Mouse (Mus musculus): ENCODE data around the gene Pds5b. TPM values are rescaled to one million over a fixed set of nuclear protein-coding genes. Genes with fewer than 3 reads are reported as not detected.
A peak's percentile ranks its signal among the peaks of the same experiment; 100 is the strongest.
"Not testable (repeated sequence)": the region's sequence is repeated elsewhere in the genome, so short reads cannot be mapped to it uniquely, and the experiment has no call there.

The Pds5b gene
- total RNA-seq, 2 experiments from 2014 or later, result 77.6 to 79.3 TPM

DNA sequence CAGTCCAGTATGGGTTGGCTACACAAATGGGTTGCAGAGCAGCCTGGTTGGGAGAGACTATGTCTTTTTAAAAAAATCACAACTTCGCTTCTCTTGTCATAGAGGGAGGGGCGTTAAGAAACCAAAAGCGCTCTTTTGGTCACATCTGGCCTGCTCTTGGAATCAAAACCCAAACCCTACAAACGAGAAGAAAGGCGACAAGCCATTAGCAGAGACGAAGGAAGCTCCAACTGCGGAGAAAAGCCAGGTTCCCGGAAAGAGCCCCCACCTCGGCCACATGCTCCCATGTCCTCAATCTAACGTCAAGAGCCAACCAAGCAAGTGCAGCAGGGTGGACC lies 8.8 kb upstream of the Pds5b start:
- DNase-seq (ENCODE audit: extremely low spot score in 1 of 2, low spot score in 2 of 2), result no peak
- intact Hi-C loops (cut with DNase I), result loop anchor here (1.0 to 10.0 kb wide), 5 partner anchors 70 to 704 kb away; partner anchors contain the start of gene Brca2
- no peak for TF ChIP-seq CTCF (IDR thresholded peaks at IDR 0.05)

GRCm38 (mm10) chr5:150665132-150665954 lies 8.2 kb upstream of the Pds5b start:
- H3K27ac ChIP-seq, result peak overlapping the region; percentile 92
- DNase-seq (ENCODE audit: extremely low spot score in 1 of 2, low spot score in 2 of 2), result peak; percentile 93 to 95
- TF ChIP-seq CTCF (IDR thresholded peaks at IDR 0.05), result peak; percentile 86
- intact Hi-C loops (cut with DNase I), result loop anchor here (1.0 to 10.0 kb wide), 5 partner anchors 71 to 703 kb away; partner anchors contain the start of gene Brca2
- H3K4me3 ChIP-seq, result peak overlapping the region; percentile 94

More for the DNA sequence above, 8.8 kb upstream of the Pds5b start:
- Histone ChIP-seq H3K4me3 (peak overlapping the region; percentile 94), H3K27ac (peak overlapping the region; percentile 92)

GRCm38 (mm10) chr5:150666133-150666739 lies 7.3 kb upstream of the Pds5b start, which contains the start of gene N4bp2l2:
TSS of gene N4bp2l2 (minus strand) at chr5:150666183.
- intact Hi-C loops (cut with DNase I), result loop anchor here (5.0 to 10.0 kb wide), 2 partner anchors 221 to 499 kb away; no protein-coding TSS in a partner anchor
- not testable (repeated sequence) for DNase-seq (ENCODE audit: extremely low spot score in 1 of 2, low spot score in 2 of 2)
- Histone ChIP-seq H3K4me3 (peak within 1 kb of the TSS; percentile 94), H3K27ac (peak within 1 kb of the TSS; percentile 92)

DNA sequence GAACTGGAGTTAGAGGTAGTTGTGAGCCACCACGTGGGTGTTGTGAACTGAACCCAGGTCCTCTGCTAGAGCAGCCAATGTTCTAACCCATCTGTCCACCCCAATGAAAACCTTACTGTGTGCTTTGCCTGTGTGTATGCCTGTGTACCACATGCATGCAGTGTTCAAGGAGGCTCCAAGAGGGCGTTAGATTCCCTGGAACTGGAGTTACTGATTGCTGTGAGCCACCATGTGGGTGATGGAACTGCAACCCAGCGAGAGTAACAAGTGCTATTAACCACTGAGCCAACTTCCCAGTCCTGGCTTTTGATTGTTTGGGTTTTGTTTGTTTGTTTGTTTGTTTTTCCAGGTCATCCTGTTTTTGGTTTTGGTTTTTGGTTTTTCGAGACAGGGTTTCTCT lies 4.8 kb upstream of the Pds5b start:
- Histone ChIP-seq H3K27ac (no peak overlapping the region), H3K4me3 (no peak overlapping the region)
- DNase-seq (ENCODE audit: extremely low spot score in 1 of 2, low spot score in 2 of 2), result no peak
- intact Hi-C loops (cut with DNase I), result loop anchor here (5.0 to 10.0 kb wide), 2 partner anchors 224 to 501 kb away; no protein-coding TSS in a partner anchor
- no peak for TF ChIP-seq CTCF (IDR thresholded peaks at IDR 0.05)

GRCm38 (mm10) chr5:150672343-150672742 lies 1.2 kb upstream of the Pds5b start:
- TF ChIP-seq CTCF (IDR thresholded peaks at IDR 0.05), result no peak
- Histone ChIP-seq H3K27ac (no peak overlapping the region), H3K4me3 (no peak overlapping the region)
- no peak for DNase-seq (ENCODE audit: extremely low spot score in 1 of 2, low spot score in 2 of 2)
- intact Hi-C loops (cut with DNase I), result loop anchor here (5.0 to 10.0 kb wide), 3 partner anchors 45 to 442 kb away; no protein-coding TSS in a partner anchor

- Histone ChIP-seq H3K27ac (peak overlapping the region; percentile 90), H3K4me3 (peak overlapping the region; percentile 71)
- peak; percentile 18 to 20 for DNase-seq (ENCODE audit: extremely low spot score in 1 of 2, low spot score in 2 of 2)
- intact Hi-C loops (cut with DNase I), result loop anchor here (1.0 to 10.0 kb wide), 5 partner anchors 28 to 694 kb away; no protein-coding TSS in a partner anchor
- TF ChIP-seq CTCF (IDR thresholded peaks at IDR 0.05), result no peak
Observed at GRCm38 (mm10) chr5:150673880-150674621, 512 bp downstream of the Pds5b start.

GRCm38 (mm10) chr5:150674866-150675265 lies 1.3 kb downstream of the Pds5b start:
- TF ChIP-seq CTCF (IDR thresholded peaks at IDR 0.05), result no peak
- no peak overlapping the region for H3K27ac ChIP-seq
- intact Hi-C loops (cut with DNase I), result loop anchor here (5.0 to 10.0 kb wide), 3 partner anchors 42 to 440 kb away; no protein-coding TSS in a partner anchor
- peak overlapping the region; percentile 71 for H3K4me3 ChIP-seq
- DNase-seq (ENCODE audit: extremely low spot score in 1 of 2, low spot score in 2 of 2), result no peak

DNA sequence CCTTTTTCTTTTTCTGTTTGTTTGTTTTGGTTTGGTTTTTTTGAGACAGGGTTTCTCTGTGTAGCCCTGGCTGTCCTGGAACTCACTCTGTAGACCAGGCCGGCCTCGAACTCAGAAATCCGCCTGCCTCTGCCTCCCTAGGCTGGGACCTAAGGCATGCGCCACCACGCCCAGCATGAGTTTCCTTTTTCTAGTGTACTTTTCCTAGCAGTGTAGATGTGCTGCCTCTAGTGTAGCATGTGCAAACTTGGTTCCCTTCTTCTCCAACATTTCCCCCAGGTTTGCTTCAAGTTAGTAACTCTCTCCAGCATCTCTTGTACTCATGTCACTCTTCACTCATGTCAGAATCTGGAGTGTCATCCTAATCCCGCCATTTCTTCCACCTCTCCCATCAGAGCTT lies 9.3 kb downstream of the Pds5b start:
- H3K4me3 ChIP-seq; H3K27ac ChIP-seq; DNase-seq (ENCODE audit: extremely low spot score in 1 of 2, low spot score in 2 of 2); intact Hi-C loops (cut with DNase I): not testable (repeated sequence)

DNA sequence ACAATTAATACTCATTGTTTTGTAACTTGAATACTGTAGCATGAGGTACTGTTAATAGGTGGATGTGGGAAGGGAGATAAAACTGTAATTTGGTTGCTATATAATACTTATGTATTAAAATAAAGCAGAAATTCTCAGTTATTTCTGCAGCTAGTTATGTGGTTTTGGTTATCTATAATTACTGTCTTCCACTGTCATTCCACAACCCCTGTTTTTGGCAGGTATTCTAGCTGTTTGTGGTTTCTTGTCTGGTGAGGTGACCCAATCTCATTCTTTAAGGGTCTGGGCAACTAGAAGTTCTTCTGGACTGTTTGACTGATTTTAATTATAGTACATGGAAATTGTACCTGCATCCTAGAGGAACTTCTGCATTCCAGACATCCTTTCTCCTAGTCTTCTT lies 17.1 kb downstream of the Pds5b start:
- intact Hi-C loops (cut with DNase I), result no loop called here
- Histone ChIP-seq H3K4me3 (no peak overlapping the region), H3K27ac (no peak overlapping the region)
- DNase-seq (ENCODE audit: extremely low spot score in 1 of 2, low spot score in 2 of 2), result no peak
- no peak for TF ChIP-seq CTCF (IDR thresholded peaks at IDR 0.05)

DNA sequence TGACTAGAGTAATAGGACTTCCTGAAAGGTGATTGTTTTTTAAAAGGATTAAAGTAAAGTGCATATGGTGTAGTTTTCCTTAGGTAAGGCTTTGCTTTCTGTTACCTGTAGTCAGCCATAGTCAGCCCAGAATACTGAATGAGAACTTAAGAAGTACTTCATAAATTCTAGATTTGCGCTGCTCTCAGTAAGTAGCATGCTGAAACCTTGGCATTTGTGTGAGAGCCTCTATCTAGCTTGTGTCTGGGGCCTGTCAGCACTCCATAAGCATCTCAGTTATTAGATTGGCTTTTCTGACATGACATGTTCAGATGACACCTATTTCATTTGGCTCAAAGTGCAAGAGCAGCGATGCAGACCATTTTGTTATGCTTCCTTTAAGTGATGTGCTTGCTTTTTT lies 19.7 kb downstream of the Pds5b start:
- no peak for DNase-seq (ENCODE audit: extremely low spot score in 1 of 2, low spot score in 2 of 2)
- H3K4me3 ChIP-seq, result no peak overlapping the region
- TF ChIP-seq CTCF (IDR thresholded peaks at IDR 0.05), result no peak
- intact Hi-C loops (cut with DNase I), result no loop called here
- H3K27ac ChIP-seq, result no peak overlapping the region

- intact Hi-C loops (cut with DNase I), result loop anchor here (1.0 kb wide), 1 partner anchor 29 kb away; the partner anchor contains the start of gene Pds5b
- Histone ChIP-seq H3K4me3 (no peak overlapping the region), H3K27ac (no peak overlapping the region)
- DNase-seq (ENCODE audit: extremely low spot score in 1 of 2, low spot score in 2 of 2), result peak; percentile 36 to 45
- TF ChIP-seq CTCF (IDR thresholded peaks at IDR 0.05), result peak; percentile 77
Observed at GRCm38 (mm10) chr5:150702714-150703113, 29.2 kb downstream of the Pds5b start.

DNA sequence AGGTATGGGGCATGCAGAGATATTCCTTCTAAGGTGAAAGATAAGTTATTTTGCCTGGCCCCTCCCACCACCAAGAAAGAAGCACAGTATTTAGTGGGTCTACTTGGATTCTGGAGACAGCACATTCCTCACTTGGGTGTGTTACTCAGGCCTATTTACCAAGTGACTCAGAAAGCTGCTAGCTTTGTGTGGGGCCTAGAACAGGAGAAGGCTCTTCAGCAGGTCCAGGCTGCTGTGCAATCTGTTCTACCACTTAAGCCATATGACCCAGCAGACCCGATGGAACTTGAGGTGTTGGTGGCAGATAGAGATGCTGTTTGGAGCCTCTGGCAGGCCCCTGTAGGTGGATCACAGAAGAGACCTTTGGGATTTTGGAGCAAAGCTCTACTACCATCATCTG lies 33.1 kb downstream of the Pds5b start:
- DNase-seq (ENCODE audit: extremely low spot score in 1 of 2, low spot score in 2 of 2); H3K4me3 ChIP-seq; intact Hi-C loops (cut with DNase I); H3K27ac ChIP-seq: not testable (repeated sequence)

- H3K27ac ChIP-seq; DNase-seq (ENCODE audit: extremely low spot score in 1 of 2, low spot score in 2 of 2); H3K4me3 ChIP-seq; intact Hi-C loops (cut with DNase I): not testable (repeated sequence)
Observed at GRCm38 (mm10) chr5:150707181-150707580, 33.6 kb downstream of the Pds5b start.

All from left cerebral cortex, adult 2 months (tissue).